Mouse (Mus musculus) G1E-ER4 (cell line): ENCODE measurements around the gene Fam90a1b. TPM values are rescaled to one million over a fixed set of nuclear protein-coding genes. Genes with fewer than 3 reads are reported as not detected.

Experiments
- GATA1 ChIP-seq: IDR thresholded peaks from one replicate; pipeline ENCODE4 v1.8.0; 2012; ENCODE audit warnings: low read length, inconsistent platforms
- polyA plus RNA-seq: library from polyadenylated mRNA; stranded (reverse); fragments of >175 nt; gene quantifications from 2 replicates; pipeline ENCODE4 v1.2.3, GENCODE M21; 2012

The Fam90a1b gene
- not detected in 2 replicates for polyA plus RNA-seq

DNA sequence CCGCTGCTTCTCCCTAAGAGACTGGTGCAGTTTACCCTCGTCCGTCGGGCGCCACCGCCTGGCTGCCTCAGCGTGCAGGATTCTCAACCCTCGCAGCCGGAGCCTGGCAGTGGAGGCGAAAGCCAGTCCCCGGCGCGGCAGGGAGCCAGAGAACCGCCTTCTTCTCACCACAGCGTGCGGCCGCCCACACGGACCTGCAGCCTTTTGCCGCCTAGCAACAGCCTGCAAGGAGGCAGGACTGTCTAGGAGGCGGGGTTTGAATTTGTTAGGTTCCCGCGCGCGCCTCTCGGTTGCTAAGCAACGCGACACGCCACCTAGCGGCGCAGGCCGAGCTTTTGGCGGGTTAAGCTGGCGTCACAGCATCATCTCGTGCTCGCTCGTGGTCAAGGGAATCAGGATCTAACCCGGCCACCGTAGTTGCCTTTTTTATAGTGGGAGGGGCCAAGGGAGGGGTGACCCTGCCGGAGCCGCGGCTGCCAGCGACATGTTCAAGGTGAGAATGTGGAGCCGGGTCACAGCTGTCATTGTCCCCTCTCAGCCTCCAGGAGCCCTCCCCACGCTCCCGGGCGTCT, at the start of gene Fam90a1b, which contains the start of gene Apoo:
Gene Fam90a1b, minus strand, starts transcription at position 108 of the 572 bp plus-strand sequence.
Gene Apoo, plus strand, starts transcription at position 448 of the 572 bp plus-strand sequence.
- TF ChIP-seq GATA1: no peak

GRCm38 (mm10) chrX:94408975-94409374, 42.4 kb upstream of the Fam90a1b start:
- no peak for TF ChIP-seq GATA1

DNA sequence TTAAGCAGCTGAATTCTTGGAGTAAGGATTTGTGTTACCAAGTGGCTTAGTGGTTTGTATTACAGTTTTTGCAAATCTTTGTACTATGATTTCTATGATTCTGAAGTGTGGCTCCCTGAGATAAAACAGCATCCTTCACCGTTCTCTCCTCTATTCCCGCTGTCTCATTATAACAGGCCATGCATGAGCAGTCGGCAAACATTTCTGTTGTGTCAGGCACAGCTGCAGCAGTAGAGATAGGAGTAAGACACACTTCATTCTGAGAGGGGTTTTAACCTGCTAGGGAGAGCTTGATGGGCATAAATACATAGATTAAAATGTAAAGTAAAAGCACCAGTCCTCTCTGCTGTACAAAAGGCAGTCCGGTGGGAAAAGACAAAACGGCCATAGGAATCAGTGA, 12.2 kb upstream of the Fam90a1b start:
- no peak for TF ChIP-seq GATA1

GRCm38 (mm10) chrX:94367248-94367647, 671 bp upstream of the Fam90a1b start:
- no peak for TF ChIP-seq GATA1

DNA sequence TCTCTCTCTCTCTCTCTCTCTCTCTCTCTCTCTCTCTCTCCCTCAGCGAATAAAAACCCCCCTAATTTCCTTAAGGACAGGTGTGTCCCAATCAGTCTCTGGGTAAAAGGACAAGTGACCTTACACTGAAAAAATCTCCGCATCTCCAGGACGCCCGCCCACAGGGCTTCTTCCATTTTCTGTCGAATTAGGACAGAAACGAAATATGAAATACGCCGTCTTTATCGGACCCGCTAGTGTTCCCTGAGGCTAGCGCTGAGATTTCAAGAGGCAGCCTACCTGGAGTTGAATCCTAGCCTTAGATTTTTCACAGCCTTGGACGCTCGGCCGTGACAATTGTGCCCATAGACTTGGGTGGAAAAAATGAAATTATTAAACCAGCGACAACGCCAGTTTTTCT, 548 bp downstream of the Fam90a1b start:
- no peak for TF ChIP-seq GATA1

- TF ChIP-seq GATA1: no peak
These were observed 1.1 kb downstream of the Fam90a1b start for GRCm38 (mm10) chrX:94365381-94365925.

- no peak for TF ChIP-seq GATA1
These were observed 45.3 kb downstream of the Fam90a1b start for GRCm38 (mm10) chrX:94321036-94321902.

Other genes starting within 250 kb of the Fam90a1b start
- gene Zfx, start 243.1 kb downstream of the Fam90a1b start, polyA plus RNA-seq: 2.1 and 2.6 TPM in 2 replicates
- 17.2 and 22.7 TPM in 2 replicates for gene Eif2s3x, start 153.9 kb downstream of the Fam90a1b start, polyA plus RNA-seq
- gene Klhl15, start 132.2 kb downstream of the Fam90a1b start, polyA plus RNA-seq: 45.7 and 62.7 TPM in 2 replicates
- 0.88 and 1.0 TPM in 2 replicates for gene Apoo, start 340 bp upstream of the Fam90a1b start, polyA plus RNA-seq
- 24.3 and 27.5 TPM in 2 replicates for gene Maged1, start 175.4 kb upstream of the Fam90a1b start, polyA plus RNA-seq